Mouse (Mus musculus): ENCODE measurements around the gene March7. TPM values are rescaled to one million over a fixed set of nuclear protein-coding genes. Genes with fewer than 3 reads are reported as not detected.

March7 gene
- total and polyA plus RNA-seq, 3 experiments, result 32.3 to 36.4 TPM; not detected in 1

- no peaks in the 10 kb centered on the region for H3K9me3 ChIP-seq (replicated peaks; ENCODE audit: insufficient read depth, low read length)
- TF ChIP-seq MXI1 (IDR thresholded peaks at IDR 0.05; ENCODE audit: low read depth, low read length) (no peak), UBTF (IDR thresholded peaks at IDR 0.05; ENCODE audit: borderline replicate concordance, insufficient read depth, low read depth, low read length) (no peak)
- peaks cover 8 to 13% of the 10 kb centered on the region in 2 experiments for H3K4me1 ChIP-seq (ENCODE audit: control insufficient read depth in 1 of 2, insufficient read depth in 2 of 2, low read length in 2 of 2)
- no peak overlapping the region for H3K4me3 ChIP-seq (ENCODE audit: control insufficient read depth in 1 of 2, insufficient read depth in 1 of 2, low read depth in 2 of 2, low read length in 2 of 2)
- H3K36me3 ChIP-seq (ENCODE audit: control insufficient read depth in 1 of 2, insufficient read depth in 2 of 2, low read length in 2 of 2), result peaks cover 9 to 34% of the 10 kb centered on the region in 2 experiments
- H3K79me2 ChIP-seq (ENCODE audit: control insufficient read depth, insufficient read depth, low read length, poor library complexity), result peaks cover 65% of the 10 kb centered on the region
- H3K27me3 ChIP-seq (ENCODE audit: control insufficient read depth in 1 of 2, insufficient read depth in 2 of 2, low read length in 2 of 2), result no peaks in the 10 kb centered on the region
- no peak for DNase-seq (ENCODE audit: low read depth, low spot score)
- no peak overlapping the region for H3K9ac ChIP-seq (ENCODE audit: control insufficient read depth, low read depth, low read length, poor library complexity, severe bottlenecking)
- no peak overlapping the region for H3K27ac ChIP-seq (ENCODE audit: control insufficient read depth, low read depth, low read length)
Observed at GRCm38 (mm10) chr2:60221236-60221635, 11.5 kb downstream of the March7 start.

DNA sequence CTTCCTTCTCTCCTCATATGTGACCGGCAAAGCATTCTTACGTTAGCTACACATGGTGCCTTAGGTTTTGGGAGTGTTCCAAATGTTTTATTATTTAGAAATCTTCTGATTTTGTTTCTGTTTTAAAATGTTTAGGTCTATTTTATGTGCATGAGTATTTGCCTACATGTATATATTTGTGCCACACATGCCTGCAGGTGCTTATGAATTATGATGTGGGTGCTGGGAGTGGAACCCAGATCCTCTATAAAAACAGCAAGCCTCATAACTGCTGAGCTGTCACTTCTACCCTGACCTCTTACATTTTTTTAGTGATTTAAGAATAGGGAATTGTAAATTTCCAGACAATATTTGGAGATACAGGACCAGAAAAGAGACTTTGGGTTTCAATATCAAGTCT, 12.3 kb downstream of the March7 start:
- TF ChIP-seq MEF2A (IDR thresholded peaks at IDR 0.05; ENCODE audit: extremely low read depth, insufficient replicate concordance, low read depth, low read length, poor library complexity, severe bottlenecking) (no peak), USF2 (IDR thresholded peaks at IDR 0.05; ENCODE audit: borderline replicate concordance in 1 of 2, insufficient read depth in 1 of 2, low read depth in 1 of 2, low read length in 2 of 2) (no peak), ETS1 (IDR thresholded peaks at IDR 0.05; ENCODE audit: low read depth, low read length) (no peak), MAX (IDR thresholded peaks at IDR 0.05; ENCODE audit: low read length) (no peak), MYB (IDR thresholded peaks at IDR 0.05; ENCODE audit: low read depth, low read length) (no peak), NELFE (IDR thresholded peaks at IDR 0.05; ENCODE audit: low read depth, low read length) (no peak), EP300 (IDR thresholded peaks at IDR 0.05; ENCODE audit: low read depth in 1 of 2, low read length in 2 of 2) (no peak), POLR2A (IDR thresholded peaks at IDR 0.05; ENCODE audit: control insufficient read depth in 1 of 2, insufficient read depth in 1 of 2, low read depth in 1 of 2, low read length in 2 of 2, poor library complexity in 1 of 2) (no peak), USF1 (IDR thresholded peaks at IDR 0.05; ENCODE audit: low read depth, low read length) (no peak), ELF1 (IDR thresholded peaks at IDR 0.05; ENCODE audit: low read depth, low read length) (no peak), CHD1 (IDR thresholded peaks at IDR 0.05; ENCODE audit: low read depth, low read length) (no peak), JUND (IDR thresholded peaks at IDR 0.05; ENCODE audit: low read depth, low read length) (no peak), ZKSCAN1 (IDR thresholded peaks at IDR 0.05; ENCODE audit: low read depth, low read length) (no peak), TBP (IDR thresholded peaks at IDR 0.05; ENCODE audit: low read depth, low read length) (no peak), GATA1 (IDR thresholded peaks at IDR 0.05; ENCODE audit: low read depth, low read length) (no peak), POLR2AphosphoS5 (IDR thresholded peaks at IDR 0.05; ENCODE audit: borderline replicate concordance, low read depth, low read length) (no peak), ZC3H11A (IDR thresholded peaks at IDR 0.05; ENCODE audit: low read depth, low read length) (no peak), ZNF384 (IDR thresholded peaks at IDR 0.05; ENCODE audit: low read depth, low read length) (no peak)
- DNase-seq (ENCODE audit: low read depth, low spot score), result no peak
- no peaks in the 10 kb centered on the region for H3K9me3 ChIP-seq (replicated peaks; ENCODE audit: insufficient read depth, low read length)
- H3K79me2 ChIP-seq (ENCODE audit: control insufficient read depth, insufficient read depth, low read length, poor library complexity), result peaks cover 63% of the 10 kb centered on the region
- no peak overlapping the region for H3K9ac ChIP-seq (ENCODE audit: control insufficient read depth, low read depth, low read length, poor library complexity, severe bottlenecking)
- H3K27me3 ChIP-seq (ENCODE audit: control insufficient read depth in 1 of 2, insufficient read depth in 2 of 2, low read length in 2 of 2), result no peaks in the 10 kb centered on the region
- peaks cover 8 to 13% of the 10 kb centered on the region in 2 experiments for H3K4me1 ChIP-seq (ENCODE audit: control insufficient read depth in 1 of 2, insufficient read depth in 2 of 2, low read length in 2 of 2)
- no peak overlapping the region for H3K4me3 ChIP-seq (ENCODE audit: control insufficient read depth in 1 of 2, insufficient read depth in 1 of 2, low read depth in 2 of 2, low read length in 2 of 2)
- peaks cover 8 to 35% of the 10 kb centered on the region in 2 experiments for H3K36me3 ChIP-seq (ENCODE audit: control insufficient read depth in 1 of 2, insufficient read depth in 2 of 2, low read length in 2 of 2)
- H3K27ac ChIP-seq (ENCODE audit: control insufficient read depth, low read depth, low read length), result no peak overlapping the region

Data from MEL (cell line).